Mouse (Mus musculus) left cerebral cortex, postnatal 25 days (tissue): ENCODE measurements around the gene Map7d3. TPM values are rescaled to one million over a fixed set of nuclear protein-coding genes. Genes with fewer than 3 reads are reported as not detected.

Experiments used
- total RNA-seq, 2 experiments: library from RNA; stranded (reverse); gene quantifications; 2 replicates each; pipeline ENCODE4 v1.2.3; 2021

The Map7d3 gene
- total RNA-seq, 2 experiments from 2014 or later, result 0.23 TPM; not detected in 1

Other genes starting within 250 kb of the Map7d3 start
- 10 to 100 TPM; 29.0 TPM for gene Mmgt1, start 224.3 kb downstream of the Map7d3 start, total RNA-seq
- gene Slc9a6, start 212.6 kb downstream of the Map7d3 start, total RNA-seq, result 10 to 100 TPM; 90.7 to 92.3 TPM
- gene Fhl1, start 90.5 kb downstream of the Map7d3 start, total RNA-seq, result 10 to 100 TPM; 98.4 to 99.2 TPM
- gene Adgrg4, start 47.8 kb upstream of the Map7d3 start, total RNA-seq, result under 1 TPM in 1 of 2 experiments, not detected in 1; 0.02 TPM
- gene Brs3, start 220.7 kb upstream of the Map7d3 start, total RNA-seq, result under 1 TPM; 0.11 to 0.30 TPM
- 10 to 100 TPM; 53.9 to 55.0 TPM for gene Htatsf1, start 231.3 kb upstream of the Map7d3 start, total RNA-seq